Mouse (Mus musculus): ENCODE data around the gene Trank1.

Gene Trank1

GRCm38 (mm10) chr9:111311031-111311842 lies at the start of gene Trank1:
TSS of gene Trank1 (plus strand) at chr9:111311739.
- no peak for DNase-seq (ENCODE audit: low spot score in 2 of 2)

GRCm38 (mm10) chr9:111267998-111268397 lies 43.5 kb upstream of the Trank1 start:
- no peak for DNase-seq (ENCODE audit: low spot score in 2 of 2)

DNA sequence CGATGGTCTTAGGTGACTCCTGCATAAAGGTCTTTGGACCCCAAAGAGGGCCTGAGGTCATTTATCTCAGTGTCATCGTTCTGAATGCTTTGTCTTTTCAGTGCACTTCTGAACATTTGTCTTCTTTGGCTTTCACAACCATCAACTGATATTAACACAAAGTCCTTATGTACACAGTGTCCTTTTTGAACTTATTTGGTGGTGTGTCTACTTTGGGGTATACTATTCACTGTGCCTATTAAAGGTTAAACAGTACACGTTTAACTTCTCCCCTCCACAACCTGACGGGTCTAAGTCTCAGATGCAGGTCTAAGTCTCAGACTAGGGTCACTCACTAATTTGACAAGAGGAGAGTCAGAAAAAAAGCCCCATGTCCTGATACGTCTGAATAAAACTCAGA lies 40.9 kb upstream of the Trank1 start:
- no peak for DNase-seq (ENCODE audit: low spot score in 2 of 2)

DNA sequence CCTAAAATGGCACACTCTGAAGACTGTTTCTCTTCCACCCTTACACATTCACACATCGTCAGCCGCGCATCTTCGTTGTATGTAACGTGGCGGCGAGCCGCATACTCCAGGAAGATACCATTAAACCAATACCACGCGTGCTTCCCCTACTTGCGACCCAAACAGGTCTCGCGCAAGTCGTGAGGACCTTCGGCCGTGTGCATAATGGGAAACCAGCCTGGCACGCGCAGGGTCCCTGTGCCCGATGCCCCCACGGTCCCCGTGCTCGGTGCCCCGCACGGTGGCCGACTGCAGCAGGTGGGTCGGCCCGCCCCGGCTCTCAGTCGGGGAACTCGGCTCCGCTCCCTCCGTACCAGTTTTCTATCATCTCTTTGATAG lies 40.5 kb upstream of the Trank1 start:
- DNase-seq (ENCODE audit: low spot score in 2 of 2): no peak

- peak; percentile 97 to 98 for DNase-seq (ENCODE audit: low spot score in 2 of 2)
Observed at GRCm38 (mm10) chr9:111271434-111272160, 39.9 kb upstream of the Trank1 start, which contains the start of the genes Mlh1 and Epm2aip1. TSS of gene Mlh1 (minus strand) at chr9:111271791. TSS of gene Epm2aip1 (plus strand) at chr9:111271929.

DNA sequence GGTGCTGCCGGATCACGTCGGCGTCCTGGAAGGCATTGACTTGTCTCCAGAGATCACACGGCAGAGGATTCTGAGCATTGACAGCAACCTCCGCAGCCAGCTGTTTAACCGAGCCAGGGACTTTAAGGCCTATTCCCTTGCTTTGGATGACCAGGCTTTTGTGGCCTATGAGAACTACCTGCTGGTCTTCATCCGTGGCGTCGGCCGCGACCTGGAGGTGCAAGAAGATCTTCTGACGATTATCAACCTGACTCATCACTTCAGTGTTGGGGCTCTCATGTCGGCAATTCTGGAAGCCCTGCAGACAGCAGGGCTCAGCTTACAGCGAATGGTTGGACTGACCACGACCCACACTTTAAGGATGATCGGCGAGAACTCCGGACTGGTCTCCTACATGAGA lies 39.2 kb upstream of the Trank1 start:
- no peak for DNase-seq (ENCODE audit: low spot score in 2 of 2)

DNA sequence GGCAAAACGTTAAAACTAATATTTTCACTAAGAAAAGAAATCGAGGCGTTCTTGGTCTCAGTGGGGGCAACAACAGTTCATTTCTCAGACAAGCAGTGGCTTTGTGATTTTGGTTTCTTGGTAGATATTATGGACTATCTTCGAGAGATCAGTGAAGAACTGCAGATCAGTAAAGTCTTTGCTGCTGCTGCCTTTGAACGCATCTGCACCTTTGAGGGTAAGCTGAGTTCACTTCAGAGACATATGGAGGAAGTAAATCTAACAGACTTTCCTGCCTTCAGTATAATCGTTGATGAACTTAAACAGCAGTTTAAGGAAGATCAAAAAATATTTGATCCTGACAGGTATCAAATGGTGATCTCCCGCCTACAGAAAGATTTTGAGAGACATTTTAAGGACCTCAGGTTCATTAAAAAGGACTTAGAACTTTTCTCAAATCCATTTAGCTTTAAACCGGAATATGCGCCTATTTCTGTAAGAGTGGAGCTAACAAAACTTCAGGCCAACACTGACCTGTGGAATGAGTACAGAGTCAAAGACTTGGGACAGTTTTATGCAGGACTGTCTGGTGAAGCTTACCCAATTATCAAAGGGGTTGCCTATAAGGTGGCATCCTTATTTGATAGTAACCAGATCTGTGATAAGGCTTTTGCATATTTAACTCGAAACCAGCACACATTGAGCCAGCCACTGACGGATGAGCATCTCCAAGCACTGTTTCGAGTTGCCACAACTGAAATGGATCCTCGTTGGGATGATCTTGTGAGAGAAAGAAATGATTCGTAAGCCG lies 38.3 kb upstream of the Trank1 start:
- DNase-seq (ENCODE audit: low spot score in 2 of 2): no peak

- DNase-seq (ENCODE audit: low spot score in 2 of 2): no peak
Observed at GRCm38 (mm10) chr9:111273958-111274357, 37.6 kb upstream of the Trank1 start.

GRCm38 (mm10) chr9:111275156-111275555 lies 36.4 kb upstream of the Trank1 start:
- DNase-seq (ENCODE audit: low spot score in 2 of 2): no peak

GRCm38 (mm10) chr9:111285061-111285460 lies 26.5 kb upstream of the Trank1 start:
- no peak for DNase-seq (ENCODE audit: low spot score in 2 of 2)

- no peak for DNase-seq (ENCODE audit: low spot score in 2 of 2)
Observed at GRCm38 (mm10) chr9:111285676-111286075, 25.9 kb upstream of the Trank1 start.

DNA sequence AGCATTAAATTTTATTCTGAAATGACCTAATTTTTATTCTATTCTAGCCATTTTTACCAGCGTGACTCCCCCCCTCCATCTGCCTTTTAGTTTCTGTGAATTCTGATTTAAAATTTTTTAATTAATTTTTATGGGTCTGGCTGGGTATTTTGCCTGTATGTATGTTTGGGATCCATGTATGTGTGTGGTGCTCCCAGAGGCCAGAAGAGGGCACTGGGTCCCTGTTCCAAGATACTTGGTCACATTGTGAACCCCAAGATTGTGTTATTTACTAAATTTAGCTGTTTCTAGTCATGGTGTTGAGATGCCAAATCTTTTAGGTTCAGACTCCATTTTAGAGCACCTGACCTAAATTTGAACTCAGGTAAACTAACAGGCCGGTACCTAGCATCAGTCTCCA lies 25.1 kb upstream of the Trank1 start:
- no peak for DNase-seq (ENCODE audit: low spot score in 2 of 2)

- no peak for DNase-seq (ENCODE audit: low spot score in 2 of 2)
Observed at GRCm38 (mm10) chr9:111287956-111288355, 23.6 kb upstream of the Trank1 start.

GRCm38 (mm10) chr9:111289294-111289831 lies 22.2 kb upstream of the Trank1 start:
- DNase-seq (ENCODE audit: low spot score in 2 of 2): no peak

DNA sequence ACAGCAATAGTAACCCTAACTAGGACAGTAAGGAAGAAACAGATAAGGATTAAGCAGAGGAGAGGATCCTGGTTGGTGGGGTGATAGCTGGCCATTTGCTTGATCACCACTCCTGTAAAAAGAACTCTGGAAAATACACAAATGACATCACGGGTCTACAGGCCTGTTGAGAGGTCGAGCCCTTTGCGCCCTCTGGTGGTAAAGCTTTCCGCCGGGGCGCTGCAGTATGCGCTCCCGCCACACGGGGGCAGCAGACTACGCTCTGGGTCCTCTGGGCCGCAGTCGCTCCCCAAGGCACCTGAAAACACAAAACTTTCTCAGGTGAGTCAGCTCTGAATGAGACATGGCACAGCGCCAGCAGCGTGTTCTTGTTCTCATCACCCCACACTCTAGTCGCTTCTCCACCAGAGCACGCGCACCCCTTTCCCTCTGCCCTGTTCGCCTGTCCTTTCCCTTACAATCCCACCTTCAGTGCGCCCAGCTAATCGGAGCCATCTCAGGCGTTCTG lies 21.7 kb upstream of the Trank1 start:
- DNase-seq (ENCODE audit: low spot score in 2 of 2): peak; percentile 77 to 85

DNA sequence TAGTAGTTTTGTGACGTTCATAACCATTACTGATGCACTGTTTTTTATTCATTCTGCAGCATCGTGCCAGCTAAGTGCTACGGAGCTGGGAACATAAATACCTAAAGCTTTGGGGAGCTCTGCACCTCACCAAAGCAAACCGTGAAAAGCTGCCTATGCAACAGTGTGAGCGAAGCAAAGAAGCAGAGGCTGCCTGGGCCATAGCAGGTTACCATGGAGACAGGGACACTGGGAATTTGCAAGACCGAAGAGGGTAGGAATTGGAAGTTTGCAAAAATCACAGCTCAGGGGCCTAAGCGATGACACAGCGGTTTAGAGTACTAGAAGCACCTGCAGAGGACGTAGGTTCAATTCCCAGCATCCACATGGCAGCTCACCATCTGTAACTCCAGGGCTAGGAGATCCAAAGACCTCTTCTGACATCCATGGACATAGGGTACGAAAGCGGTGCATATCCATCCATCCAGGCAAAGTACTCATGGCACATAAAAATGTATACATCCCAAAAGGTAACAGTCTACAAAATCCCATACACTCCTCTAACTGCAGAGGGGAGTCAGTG lies 20.9 kb upstream of the Trank1 start:
- no peak for DNase-seq (ENCODE audit: low spot score in 2 of 2)

- DNase-seq (ENCODE audit: low spot score in 2 of 2): no peak
Observed at GRCm38 (mm10) chr9:111293234-111293633, 18.3 kb upstream of the Trank1 start.

DNA sequence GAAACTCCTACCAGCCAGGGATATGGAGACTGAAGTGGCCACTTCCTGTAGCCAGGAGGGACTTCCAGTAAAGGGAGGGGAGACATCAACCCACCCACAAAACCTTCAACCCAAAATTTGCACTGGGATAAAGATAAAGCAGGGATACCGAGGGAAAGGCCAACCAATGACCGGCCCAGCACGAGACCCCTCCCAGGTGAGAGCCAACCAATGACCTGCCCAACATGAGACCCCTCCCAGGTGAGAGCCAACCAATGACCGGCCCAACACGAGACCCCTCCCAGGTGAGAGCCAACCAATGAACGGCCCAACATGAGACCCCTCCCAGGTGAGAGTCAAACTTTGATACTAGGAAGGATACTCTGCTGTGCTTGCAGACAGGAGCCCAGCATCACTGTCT lies 16.6 kb upstream of the Trank1 start:
- no peak for DNase-seq (ENCODE audit: low spot score in 2 of 2)

- no peak for DNase-seq (ENCODE audit: low spot score in 2 of 2)
Observed at GRCm38 (mm10) chr9:111295323-111295722, 16.2 kb upstream of the Trank1 start.

- no peak for DNase-seq (ENCODE audit: low spot score in 2 of 2)
Observed at GRCm38 (mm10) chr9:111296433-111296832, 15.1 kb upstream of the Trank1 start.

GRCm38 (mm10) chr9:111298606-111299005 lies 12.9 kb upstream of the Trank1 start:
- no peak for DNase-seq (ENCODE audit: low spot score in 2 of 2)
